Mouse (Mus musculus): Measurements from ENCODE around the gene Gmpr2. TPM values are rescaled to one million over a fixed set of nuclear protein-coding genes. Genes with fewer than 3 reads are reported as not detected.

Gene Gmpr2
- polyA plus RNA-seq (2015; fragmentation: Nextera tagmentation; extraction: Ambion mirVana), result 50.2 and 50.8 TPM in 2 replicates

- H3K4me2 ChIP-seq, result peak within 1 kb of the TSS; percentile 91
Observed at GRCm38 (mm10) chr14:55671833-55672740, at the start of gene Gmpr2, which contains the start of gene Nedd8. Gene Gmpr2, plus strand, starts transcription at chr14:55671941. Gene Nedd8, minus strand, starts transcription at chr14:55672124.

GRCm38 (mm10) chr14:55628077-55628827 lies 43.5 kb upstream of the Gmpr2 start:
- H3K9me3 ChIP-seq (replicated peaks), result no peaks in the 10 kb centered on the region
- no peak overlapping the region for H3K4me3 ChIP-seq (replicated peaks)
- no peaks in the 10 kb centered on the region for H3K4me1 ChIP-seq
- no peak overlapping the region for H3K9ac ChIP-seq (replicated peaks)
- no peak for ATAC-seq (ENCODE audit: low FRiP score)
- peaks cover 90% of the 10 kb centered on the region for H3K36me3 ChIP-seq
- H3K27me3 ChIP-seq (replicated peaks), result no peaks in the 10 kb centered on the region
- no peak overlapping the region for H3K27ac ChIP-seq (replicated peaks)
- no peak overlapping the region for H3K4me2 ChIP-seq
- WGBS, result 81% methylated on average over 27 of the region's 27 CpGs

More at GRCm38 (mm10) chr14:55671833-55672740, at the start of gene Gmpr2, which contains the start of gene Nedd8:
- H3K4me1 ChIP-seq, result peaks cover 27% of the 10 kb centered on the region
- H3K36me3 ChIP-seq, result peaks cover 19% of the 10 kb centered on the region
- H3K27me3 ChIP-seq (replicated peaks), result no peaks in the 10 kb centered on the region
- peak; percentile 97 for ATAC-seq (ENCODE audit: low FRiP score)
- peak within 1 kb of the TSS; percentile 94 for H3K27ac ChIP-seq (replicated peaks)
- no peaks in the 10 kb centered on the region for H3K9me3 ChIP-seq (replicated peaks)
- peak within 1 kb of the TSS; percentile 92 for H3K4me3 ChIP-seq (replicated peaks)
- H3K9ac ChIP-seq (replicated peaks), result peak within 1 kb of the TSS; percentile 70
- under 1% methylated on average over 38 of the region's 38 CpGs for WGBS

GRCm38 (mm10) chr14:55629312-55629711 lies 42.4 kb upstream of the Gmpr2 start:
- peaks cover 96% of the 10 kb centered on the region for H3K36me3 ChIP-seq
- ATAC-seq (ENCODE audit: low FRiP score), result no peak
- H3K9me3 ChIP-seq (replicated peaks), result no peaks in the 10 kb centered on the region
- 59% methylated on average over 5 of the region's 5 CpGs for WGBS
- no peak overlapping the region for H3K9ac ChIP-seq (replicated peaks)
- no peaks in the 10 kb centered on the region for H3K27me3 ChIP-seq (replicated peaks)
- H3K4me1 ChIP-seq, result peaks cover 9% of the 10 kb centered on the region
- H3K4me2 ChIP-seq, result no peak overlapping the region
- no peak overlapping the region for H3K27ac ChIP-seq (replicated peaks)
- no peak overlapping the region for H3K4me3 ChIP-seq (replicated peaks)

- Histone ChIP-seq H3K36me3 (peaks cover 69% of the 10 kb centered on the region), H3K4me1 (peaks cover 28% of the 10 kb centered on the region), H3K4me2 (peak overlapping the region; percentile 93), H3K4me3 (replicated peaks) (peak overlapping the region; percentile 82), H3K9ac (replicated peaks) (peak overlapping the region; percentile 76), H3K9me3 (replicated peaks) (no peaks in the 10 kb centered on the region), H3K27me3 (replicated peaks) (no peaks in the 10 kb centered on the region), H3K27ac (replicated peaks) (peak overlapping the region; percentile 85)
- 6% methylated on average over 21 of the region's 23 CpGs for WGBS
- peak; percentile 62 for ATAC-seq (ENCODE audit: low FRiP score)
Observed at GRCm38 (mm10) chr14:55634874-55635522, 36.7 kb upstream of the Gmpr2 start.

GRCm38 (mm10) chr14:55635523-55636007 lies 36.2 kb upstream of the Gmpr2 start, which contains the start of gene Ipo4:
Gene Ipo4, minus strand, starts transcription at chr14:55635957.
- H3K27me3 ChIP-seq (replicated peaks), result no peaks in the 10 kb centered on the region
- ATAC-seq (ENCODE audit: low FRiP score), result peak; percentile 88
- peak within 1 kb of the TSS; percentile 93 for H3K4me2 ChIP-seq
- H3K27ac ChIP-seq (replicated peaks), result peak within 1 kb of the TSS; percentile 85
- H3K9ac ChIP-seq (replicated peaks), result peak within 1 kb of the TSS; percentile 76
- H3K9me3 ChIP-seq (replicated peaks), result no peaks in the 10 kb centered on the region
- peaks cover 69% of the 10 kb centered on the region for H3K36me3 ChIP-seq
- H3K4me3 ChIP-seq (replicated peaks), result peak within 1 kb of the TSS; percentile 82
- peaks cover 32% of the 10 kb centered on the region for H3K4me1 ChIP-seq
- WGBS, result 1% methylated on average over 28 of the region's 33 CpGs

GRCm38 (mm10) chr14:55637795-55638194 lies 33.9 kb upstream of the Gmpr2 start, which contains the start of gene Gm49378:
Gene Gm49378, minus strand, starts transcription at chr14:55637895.
- Histone ChIP-seq H3K4me1 (peaks cover 45% of the 10 kb centered on the region), H3K9ac (replicated peaks) (no peak within 1 kb of the TSS), H3K4me3 (replicated peaks) (no peak within 1 kb of the TSS), H3K27ac (replicated peaks) (no peak within 1 kb of the TSS), H3K9me3 (replicated peaks) (no peaks in the 10 kb centered on the region), H3K36me3 (peaks cover 55% of the 10 kb centered on the region), H3K27me3 (replicated peaks) (no peaks in the 10 kb centered on the region), H3K4me2 (no peak within 1 kb of the TSS)
- no peak for ATAC-seq (ENCODE audit: low FRiP score)
- 94% methylated on average over 9 of the region's 9 CpGs for WGBS

- Histone ChIP-seq H3K9me3 (replicated peaks) (no peaks in the 10 kb centered on the region), H3K4me2 (no peak overlapping the region), H3K9ac (replicated peaks) (no peak overlapping the region), H3K27me3 (replicated peaks) (no peaks in the 10 kb centered on the region), H3K4me1 (peaks cover 38% of the 10 kb centered on the region), H3K36me3 (peaks cover 41% of the 10 kb centered on the region), H3K4me3 (replicated peaks) (no peak overlapping the region), H3K27ac (replicated peaks) (no peak overlapping the region)
- WGBS, result 94% methylated on average over 14 of the region's 14 CpGs
- ATAC-seq (ENCODE audit: low FRiP score), result no peak
Observed at GRCm38 (mm10) chr14:55640816-55641215, 30.9 kb upstream of the Gmpr2 start.

- Histone ChIP-seq H3K9me3 (replicated peaks) (no peaks in the 10 kb centered on the region), H3K36me3 (peaks cover 41% of the 10 kb centered on the region), H3K4me3 (replicated peaks) (no peak overlapping the region), H3K4me1 (peaks cover 34% of the 10 kb centered on the region), H3K27ac (replicated peaks) (no peak overlapping the region), H3K27me3 (replicated peaks) (no peaks in the 10 kb centered on the region), H3K4me2 (no peak overlapping the region), H3K9ac (replicated peaks) (no peak overlapping the region)
- no peak for ATAC-seq (ENCODE audit: low FRiP score)
- WGBS, result 96% methylated on average over 13 of the region's 13 CpGs
Observed at GRCm38 (mm10) chr14:55641291-55641690, 30.4 kb upstream of the Gmpr2 start.

- peaks cover 35% of the 10 kb centered on the region for H3K36me3 ChIP-seq
- peak overlapping the region; percentile 79 for H3K9ac ChIP-seq (replicated peaks)
- ATAC-seq (ENCODE audit: low FRiP score), result peak; percentile 39
- H3K9me3 ChIP-seq (replicated peaks), result no peaks in the 10 kb centered on the region
- peak overlapping the region; percentile 98 for H3K4me3 ChIP-seq (replicated peaks)
- no peaks in the 10 kb centered on the region for H3K27me3 ChIP-seq (replicated peaks)
- peak overlapping the region; percentile 84 for H3K4me2 ChIP-seq
- peaks cover 31% of the 10 kb centered on the region for H3K4me1 ChIP-seq
- H3K27ac ChIP-seq (replicated peaks), result peak overlapping the region; percentile 99
- 27% methylated on average over 8 of the region's 8 CpGs for WGBS
Observed at GRCm38 (mm10) chr14:55642679-55643059, 29.1 kb upstream of the Gmpr2 start.

- Histone ChIP-seq H3K4me2 (peak within 1 kb of the TSS; percentile 84), H3K9ac (replicated peaks) (peak within 1 kb of the TSS; percentile 79), H3K36me3 (peaks cover 29% of the 10 kb centered on the region), H3K4me3 (replicated peaks) (peak within 1 kb of the TSS; percentile 98), H3K27me3 (replicated peaks) (no peaks in the 10 kb centered on the region), H3K9me3 (replicated peaks) (no peaks in the 10 kb centered on the region), H3K27ac (replicated peaks) (peak within 1 kb of the TSS; percentile 99), H3K4me1 (peaks cover 31% of the 10 kb centered on the region)
- under 1% methylated on average over 89 of the region's 89 CpGs for WGBS
- ATAC-seq (ENCODE audit: low FRiP score), result peak; percentile 90
Observed at GRCm38 (mm10) chr14:55643060-55643907, 28.5 kb upstream of the Gmpr2 start, which contains the start of gene Tm9sf1. Gene Tm9sf1, minus strand, starts transcription at chr14:55643806.
